ENCODE assay signal across 9 mouse cellular contexts in the genomic region with DNA sequence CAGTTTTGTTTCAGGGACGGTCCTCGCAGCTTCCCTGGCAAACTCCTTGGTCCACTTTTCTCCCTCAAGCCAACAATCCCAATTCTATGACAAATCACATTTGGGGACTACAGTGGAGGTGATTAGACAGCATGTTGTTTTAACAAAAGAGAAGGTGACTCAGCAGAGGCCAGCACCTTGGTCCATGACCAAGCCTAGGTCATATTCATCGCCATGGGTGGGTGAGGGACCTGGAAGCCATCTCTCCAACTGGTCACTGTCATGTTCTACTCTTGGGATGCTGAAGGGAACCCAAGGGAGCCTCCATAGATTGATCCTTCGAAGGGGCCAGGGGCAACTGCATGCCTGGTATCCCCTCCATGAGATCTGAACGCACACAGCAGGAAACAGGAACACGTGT. TPM values are rescaled to one million over a fixed set of nuclear protein-coding genes. Genes with fewer than 3 reads are reported as not detected.
DNase-seq lines count a peak whose midpoint lies in the region; ATAC-seq and TF ChIP-seq lines count a peak whose summit lies in the region.
"Had no signal": no experiment of that assay in that cellular context is flagged by ENCODE, and none has a peak within 500 bp of the region (broad histone marks: within the 10 kb centered on the region; RNA-seq: fewer than 3 reads in every experiment).

No protein-coding gene starts in this region.

- H3K36me3 ChIP-seq in heart, embryonic 16.5 days (ENCODE audit: control insufficient read depth, insufficient read depth), result peaks cover 6% of the 10 kb centered on the region
- H3K36me3 ChIP-seq in embryonic facial prominence, embryonic 10.5 days (replicated peaks), result peaks cover 61% of the 10 kb centered on the region
- H3K36me3 ChIP-seq in forebrain, embryonic 14.5 days (ENCODE audit: control insufficient read depth, insufficient read depth, low read length), result peaks cover 29% of the 10 kb centered on the region
- H3K36me3 ChIP-seq in midbrain, embryonic 12.5 days, result peaks cover 25% of the 10 kb centered on the region
- no peaks in the 10 kb centered on the region for H3K36me3 ChIP-seq in lung, postnatal 0 days (ENCODE audit: insufficient read depth, low read length)

- H3K9me3 ChIP-seq in heart, embryonic 16.5 days (replicated peaks; ENCODE audit: control insufficient read depth, low read length), result no peaks in the 10 kb centered on the region
- H3K9me3 ChIP-seq in embryonic facial prominence, embryonic 10.5 days, result no peaks in the 10 kb centered on the region
- no peaks in the 10 kb centered on the region for H3K9me3 ChIP-seq in forebrain, embryonic 14.5 days (replicated peaks; ENCODE audit: control insufficient read depth, low read length)
- no peaks in the 10 kb centered on the region for H3K9me3 ChIP-seq in midbrain, embryonic 12.5 days
- H3K9me3 ChIP-seq in lung, postnatal 0 days (ENCODE audit: low read length), result no peaks in the 10 kb centered on the region

- intact Hi-C loops in heart, postnatal 10 days (cut with DNase I), result no loop called here

- H3K4me1 ChIP-seq in heart, embryonic 16.5 days (ENCODE audit: control insufficient read depth, insufficient read depth, low read length), result peaks cover 58% of the 10 kb centered on the region
- H3K4me1 ChIP-seq in embryonic facial prominence, embryonic 10.5 days, result peaks cover 76% of the 10 kb centered on the region
- H3K4me1 ChIP-seq in forebrain, embryonic 14.5 days (ENCODE audit: control insufficient read depth, insufficient read depth, low read length), result peaks cover 36% of the 10 kb centered on the region
- peaks cover 54% of the 10 kb centered on the region for H3K4me1 ChIP-seq in midbrain, embryonic 12.5 days
- peaks cover 7% of the 10 kb centered on the region; the same call in 1 of the 2 replicates for H3K4me1 ChIP-seq in lung, postnatal 0 days (ENCODE audit: insufficient read depth, low read depth, low read length)

- 79% methylated on average over 6 of the region's 6 CpGs for WGBS in heart, embryonic 16.5 days
- WGBS in embryonic facial prominence, embryonic 10.5 days, result 90% methylated on average over 6 of the region's 6 CpGs
- 83% methylated on average over 6 of the region's 6 CpGs for WGBS in forebrain, embryonic 14.5 days
- 92% methylated on average over 6 of the region's 6 CpGs for WGBS in midbrain, embryonic 12.5 days
- WGBS in lung, postnatal 0 days, result 80% methylated on average over 6 of the region's 6 CpGs

- H3K27me3 ChIP-seq in heart, embryonic 16.5 days (ENCODE audit: control insufficient read depth, insufficient read depth, low read length), result no peaks in the 10 kb centered on the region
- H3K27me3 ChIP-seq in embryonic facial prominence, embryonic 10.5 days (replicated peaks; ENCODE audit: low read depth, poor library complexity, severe bottlenecking), result no peaks in the 10 kb centered on the region
- no peaks in the 10 kb centered on the region for H3K27me3 ChIP-seq in forebrain, embryonic 14.5 days (replicated peaks; ENCODE audit: control insufficient read depth, insufficient read depth, low read length)
- H3K27me3 ChIP-seq in midbrain, embryonic 12.5 days, result no peaks in the 10 kb centered on the region
- H3K27me3 ChIP-seq in lung, postnatal 0 days (replicated peaks; ENCODE audit: insufficient read depth, low read length), result no peaks in the 10 kb centered on the region

- ATAC-seq in heart, embryonic 16.5 days (replicated peaks; ENCODE audit: extremely low read depth, insufficient read depth, low FRiP score), result no peak
- ATAC-seq in forebrain, embryonic 14.5 days, result no peak
- ATAC-seq in midbrain, embryonic 12.5 days (ENCODE audit: low FRiP score, low read depth), result no peak
- no peak for ATAC-seq in lung, postnatal 0 days

- TF ChIP-seq CTCF in lung, postnatal 0 days (IDR thresholded peaks at IDR 0.05), result no peak

- H3K27ac ChIP-seq in heart, embryonic 16.5 days (ENCODE audit: low read length), result peak overlapping the region; percentile 69
- H3K27ac ChIP-seq in embryonic facial prominence, embryonic 10.5 days (replicated peaks), result peak overlapping the region; percentile 49
- H3K27ac ChIP-seq in forebrain, embryonic 14.5 days (ENCODE audit: low read depth, low read length), result peak overlapping the region; percentile 69; the same call in 1 of the 2 replicates
- peak overlapping the region; percentile 65; the same call in 1 of the 2 replicates for H3K27ac ChIP-seq in midbrain, embryonic 12.5 days (replicated peaks)
- H3K27ac ChIP-seq in lung, postnatal 0 days (ENCODE audit: low read length), result no peak overlapping the region

- no peak overlapping the region for H3K4me2 ChIP-seq in heart, embryonic 16.5 days (ENCODE audit: low read depth, low read length)
- H3K4me2 ChIP-seq in forebrain, embryonic 14.5 days (ENCODE audit: low read length), result no peak overlapping the region
- H3K4me2 ChIP-seq in midbrain, embryonic 12.5 days (replicated peaks), result no peak overlapping the region
- H3K4me2 ChIP-seq in lung, postnatal 0 days (replicated peaks; ENCODE audit: low read depth, low read length), result no peak overlapping the region

- peak overlapping the region; percentile 34; the same call in 1 of the 2 replicates for H3K9ac ChIP-seq in heart, embryonic 16.5 days (ENCODE audit: low read length)
- H3K9ac ChIP-seq in forebrain, embryonic 14.5 days (ENCODE audit: low read length), result 0 out of 2 replicates have a peak overlapping the region, but pooled peaks have one; percentile 29
- H3K9ac ChIP-seq in midbrain, embryonic 12.5 days (replicated peaks), result no peak overlapping the region
- no peak overlapping the region for H3K9ac ChIP-seq in lung, postnatal 0 days (replicated peaks; ENCODE audit: low read depth)

- no peak for TF ChIP-seq EP300 in lung, postnatal 0 days (IDR thresholded peaks at IDR 0.05)

- DNase-seq in heart, postnatal 10 days, result no peak
- no peak for DNase-seq in embryonic facial prominence, embryonic 10.5 days (ENCODE audit: low spot score)
- no peak for DNase-seq in forebrain, embryonic 14.5 days (ENCODE audit: low spot score)
- no peak for DNase-seq in thymus, postnatal 4 days
- DNase-seq in lung, postnatal 0 days (ENCODE audit: low spot score), result no peak
- DNase-seq: lung, postnatal 10 days; thymus, adult 2 months had no signal

- H3K4me3 ChIP-seq in heart, embryonic 16.5 days (ENCODE audit: low read length), result no peak overlapping the region
- H3K4me3 ChIP-seq in embryonic facial prominence, embryonic 10.5 days, result peak overlapping the region; percentile 19; the same call in 1 of the 2 replicates
- H3K4me3 ChIP-seq in forebrain, embryonic 14.5 days (ENCODE audit: low read depth, low read length), result no peak overlapping the region
- H3K4me3 ChIP-seq in midbrain, embryonic 12.5 days, result no peak overlapping the region
- H3K4me3 ChIP-seq in lung, postnatal 0 days (ENCODE audit: low read depth, low read length), result no peak overlapping the region

RNA-seq across cellular contexts. Expression of gene Tmem201, which starts 3.6 kb away (rescaled TPM):
- 46.4 and 52.3 TPM in 2 replicates for polyA plus RNA-seq in heart, embryonic 16.5 days (2015; fragmentation: Nextera tagmentation; extraction: Ambion mirVana)
- 10 to 100 TPM; 82.8 to 88.9 TPM for total RNA-seq in heart, postnatal 10 days (2021)
- polyA plus RNA-seq in embryonic facial prominence, embryonic 10.5 days (2016; fragmentation: Nextera tagmentation; extraction: Ambion mirVana), result 46.5 and 46.7 TPM in 2 replicates
- polyA plus RNA-seq in forebrain, embryonic 14.5 days (2014; fragmentation: Nextera tagmentation; extraction: Ambion mirVana), result 20.4 and 24.9 TPM in 2 replicates
- polyA plus RNA-seq in midbrain, embryonic 12.5 days (2016; fragmentation: Nextera tagmentation; extraction: Ambion mirVana), result 38.2 and 39.3 TPM in 2 replicates
- 8.2 and 9.4 TPM in 2 replicates for polyA plus RNA-seq in lung, postnatal 0 days (2015; fragmentation: Nextera tagmentation; extraction: Ambion mirVana)

RNA-seq across cellular contexts. Expression of gene Pik3cd, which starts 31.9 kb away (rescaled TPM):
- polyA plus RNA-seq in heart, embryonic 16.5 days (2015; fragmentation: Nextera tagmentation; extraction: Ambion mirVana), result 5.5 and 7.8 TPM in 2 replicates
- total RNA-seq in heart, postnatal 10 days (2021), result 1 to 10 TPM; 4.1 to 4.6 TPM
- 6.1 and 6.3 TPM in 2 replicates for polyA plus RNA-seq in embryonic facial prominence, embryonic 10.5 days (2016; fragmentation: Nextera tagmentation; extraction: Ambion mirVana)
- polyA plus RNA-seq in forebrain, embryonic 14.5 days (2014; fragmentation: Nextera tagmentation; extraction: Ambion mirVana), result 8.9 and 12.9 TPM in 2 replicates
- polyA plus RNA-seq in midbrain, embryonic 12.5 days (2016; fragmentation: Nextera tagmentation; extraction: Ambion mirVana), result 13.2 and 14.0 TPM in 2 replicates
- polyA plus RNA-seq in lung, postnatal 0 days (2015; fragmentation: Nextera tagmentation; extraction: Ambion mirVana), result 3.8 and 4.0 TPM in 2 replicates

RNA-seq across cellular contexts. Expression of gene Slc25a33, which starts 39.8 kb away (rescaled TPM):
- polyA plus RNA-seq in heart, embryonic 16.5 days (2015; fragmentation: Nextera tagmentation; extraction: Ambion mirVana), result 6.5 TPM in 2 replicates
- 10 to 100 TPM; 10.3 to 19.6 TPM for total RNA-seq in heart, postnatal 10 days (2021)
- polyA plus RNA-seq in embryonic facial prominence, embryonic 10.5 days (2016; fragmentation: Nextera tagmentation; extraction: Ambion mirVana), result 17.6 and 18.7 TPM in 2 replicates
- 20.4 and 21.9 TPM in 2 replicates for polyA plus RNA-seq in forebrain, embryonic 14.5 days (2014; fragmentation: Nextera tagmentation; extraction: Ambion mirVana)
- polyA plus RNA-seq in midbrain, embryonic 12.5 days (2016; fragmentation: Nextera tagmentation; extraction: Ambion mirVana), result 17.3 and 17.5 TPM in 2 replicates
- 7.4 and 8.6 TPM in 2 replicates for polyA plus RNA-seq in lung, postnatal 0 days (2015; fragmentation: Nextera tagmentation; extraction: Ambion mirVana)

Comparison
In these comparisons a context has a peak if more than half of its experiments do, and no peak if none do; other contexts are left out.
1. H3K9ac ChIP-seq: peak in heart, embryonic 16.5 days (single experiment) and forebrain, embryonic 14.5 days (single experiment); none in midbrain, embryonic 12.5 days (single experiment) and lung, postnatal 0 days (single experiment).